Mouse (Mus musculus): ENCODE results near the gene Cdc42ep1.

DNA sequence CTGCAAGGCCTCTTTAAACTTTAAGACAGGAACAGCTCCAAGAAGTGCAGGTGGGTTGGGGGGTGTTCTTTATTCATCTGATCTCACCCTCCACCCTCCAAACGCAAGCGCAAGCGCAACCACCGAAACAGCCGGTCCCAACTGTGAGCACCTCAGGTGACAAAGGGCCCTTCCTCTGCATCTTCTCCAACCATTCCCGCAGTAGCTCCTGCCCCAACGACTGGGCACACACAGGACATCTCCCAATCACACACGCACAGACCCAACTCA, 45.4 kb upstream of the Cdc42ep1 start:
- TF ChIP-seq CTCF (IDR thresholded peaks at IDR 0.05; ENCODE audit: low read depth) (no peak), EP300 (IDR thresholded peaks at IDR 0.05; ENCODE audit: low read depth) (no peak)
